Mouse (Mus musculus): ENCODE results near the gene Gm10428. TPM values are rescaled to one million over a fixed set of nuclear protein-coding genes. Genes with fewer than 3 reads are reported as not detected.

Gene Gm10428
- polyA plus RNA-seq (2011; ENCODE audit: insufficient read depth, insufficient read length, low replicate concordance, missing spikeins) = not detected in 2 replicates

DNA sequence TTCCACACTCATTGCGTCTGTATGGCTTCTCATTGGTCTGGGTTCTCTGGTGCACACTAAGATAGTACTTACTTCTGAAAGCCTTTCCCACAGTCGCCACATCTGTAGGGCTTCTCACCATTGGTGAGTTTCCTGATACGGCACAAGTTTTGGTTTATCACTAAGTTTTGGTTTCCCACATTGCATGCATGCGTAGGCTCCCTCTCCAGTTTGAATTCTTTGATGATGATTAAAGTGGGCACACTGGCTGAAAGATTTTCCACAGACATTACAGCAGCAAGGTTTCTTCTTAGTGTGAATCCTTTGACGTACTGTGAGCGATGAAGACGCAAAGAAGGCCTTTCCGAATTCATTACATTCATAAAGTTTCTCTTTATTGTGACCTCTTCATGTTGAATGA lies at the start of gene Gm10428:
Gm10428 (plus strand) TSS at position 321 of the 400 bp plus-strand sequence.
- H3K27ac ChIP-seq (ENCODE audit: control insufficient read depth, insufficient read depth, low read depth, low read length, poor library complexity) = no peak within 1 kb of the TSS
- no peak for TF ChIP-seq POLR2A (IDR thresholded peaks at IDR 0.05; ENCODE audit: borderline replicate concordance, control insufficient read depth, low read depth, low read length)
- TF ChIP-seq CTCF (IDR thresholded peaks at IDR 0.05; ENCODE audit: control insufficient read depth, insufficient read depth, low read length) = no peak
- WGBS = 80% methylated on average over 8 of the region's 8 CpGs
- H3K4me3 ChIP-seq (replicated peaks; ENCODE audit: control insufficient read depth, low read depth, low read length) = no peak within 1 kb of the TSS
- no peaks in the 10 kb centered on the region; the same call in 1 of the 2 replicates for H3K4me1 ChIP-seq (ENCODE audit: control insufficient read depth, insufficient read depth, low read length)

DNA sequence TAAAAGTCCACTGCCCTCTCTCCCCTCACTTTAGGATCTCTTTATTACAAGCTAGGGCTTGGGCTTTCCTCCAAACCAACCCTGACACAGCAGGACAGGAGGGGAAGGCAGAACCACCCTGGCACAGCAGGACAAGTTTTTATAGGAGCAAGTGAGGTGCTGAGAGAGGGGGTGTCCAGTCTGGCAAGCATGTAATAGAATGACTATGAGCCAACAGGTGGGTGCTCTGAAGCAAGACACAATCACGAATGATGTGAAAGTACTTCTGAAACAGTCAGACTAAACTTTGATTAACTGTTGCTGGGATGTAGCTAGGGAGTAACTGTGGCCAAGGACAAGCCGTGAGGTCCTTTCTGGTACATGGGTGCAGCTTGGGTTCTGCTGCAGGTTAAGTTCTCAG lies 46.8 kb upstream of the Gm10428 start:
- Histone ChIP-seq H3K4me1 (ENCODE audit: control insufficient read depth, insufficient read depth, low read length) (no peaks in the 10 kb centered on the region), H3K4me3 (replicated peaks; ENCODE audit: control insufficient read depth, low read depth, low read length) (no peak overlapping the region), H3K27ac (ENCODE audit: control insufficient read depth, insufficient read depth, low read depth, low read length, poor library complexity) (no peak overlapping the region)
- no peak for TF ChIP-seq CTCF (IDR thresholded peaks at IDR 0.05; ENCODE audit: control insufficient read depth, insufficient read depth, low read length)
- TF ChIP-seq POLR2A (IDR thresholded peaks at IDR 0.05; ENCODE audit: borderline replicate concordance, control insufficient read depth, low read depth, low read length) = no peak
- WGBS = 79% methylated on average over 2 of the region's 2 CpGs

DNA sequence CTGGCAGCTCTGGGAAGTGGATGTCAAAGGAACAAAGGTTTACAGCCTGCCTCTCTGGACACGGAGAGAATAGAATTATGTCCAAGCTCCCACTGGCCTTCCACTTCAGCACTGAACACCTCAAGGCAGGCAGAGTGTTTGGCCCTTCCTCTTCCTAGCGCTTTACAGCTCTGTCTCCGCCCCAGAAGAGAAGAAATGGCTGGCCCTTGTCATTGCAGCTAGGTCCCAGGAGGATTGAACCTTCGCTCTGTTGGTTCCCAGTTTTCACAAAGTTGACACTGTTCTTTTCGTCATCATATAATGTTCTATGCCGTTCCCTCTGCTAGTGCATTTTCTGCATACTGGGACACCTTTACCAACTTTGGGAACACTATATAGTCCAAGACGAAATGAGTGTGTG lies 44.6 kb upstream of the Gm10428 start:
- 76% methylated on average over 7 of the region's 7 CpGs for WGBS

DNA sequence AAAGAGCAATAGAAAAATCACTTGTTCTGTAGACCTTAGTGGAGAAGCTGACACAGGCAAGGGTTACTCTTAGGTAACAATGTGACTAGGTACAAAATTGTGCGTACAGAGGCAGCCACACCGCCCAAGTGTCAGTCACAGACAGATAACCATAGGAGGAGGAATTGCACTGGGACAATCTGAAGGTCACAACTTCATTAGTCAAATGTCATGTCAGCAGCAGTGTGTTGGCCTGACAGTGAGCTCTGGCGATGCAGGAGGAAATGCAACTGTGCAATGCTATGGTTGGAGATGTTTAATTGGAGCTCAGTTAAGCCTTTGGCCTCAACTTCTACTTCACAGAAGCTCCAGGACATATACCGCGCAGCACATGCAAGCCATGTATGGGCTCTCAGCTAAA lies 42.2 kb upstream of the Gm10428 start:
- TF ChIP-seq POLR2A (IDR thresholded peaks at IDR 0.05; ENCODE audit: borderline replicate concordance, control insufficient read depth, low read depth, low read length) (no peak), CTCF (IDR thresholded peaks at IDR 0.05; ENCODE audit: control insufficient read depth, insufficient read depth, low read length) (no peak)
- 83% methylated on average over 5 of the region's 5 CpGs for WGBS

More for the DNA sequence above, 44.6 kb upstream of the Gm10428 start:
- Histone ChIP-seq H3K27ac (ENCODE audit: control insufficient read depth, insufficient read depth, low read depth, low read length, poor library complexity) (no peak overlapping the region), H3K4me1 (ENCODE audit: control insufficient read depth, insufficient read depth, low read length) (no peaks in the 10 kb centered on the region), H3K4me3 (replicated peaks; ENCODE audit: control insufficient read depth, low read depth, low read length) (no peak overlapping the region)
- TF ChIP-seq POLR2A (IDR thresholded peaks at IDR 0.05; ENCODE audit: borderline replicate concordance, control insufficient read depth, low read depth, low read length) (no peak), CTCF (IDR thresholded peaks at IDR 0.05; ENCODE audit: control insufficient read depth, insufficient read depth, low read length) (no peak)

DNA sequence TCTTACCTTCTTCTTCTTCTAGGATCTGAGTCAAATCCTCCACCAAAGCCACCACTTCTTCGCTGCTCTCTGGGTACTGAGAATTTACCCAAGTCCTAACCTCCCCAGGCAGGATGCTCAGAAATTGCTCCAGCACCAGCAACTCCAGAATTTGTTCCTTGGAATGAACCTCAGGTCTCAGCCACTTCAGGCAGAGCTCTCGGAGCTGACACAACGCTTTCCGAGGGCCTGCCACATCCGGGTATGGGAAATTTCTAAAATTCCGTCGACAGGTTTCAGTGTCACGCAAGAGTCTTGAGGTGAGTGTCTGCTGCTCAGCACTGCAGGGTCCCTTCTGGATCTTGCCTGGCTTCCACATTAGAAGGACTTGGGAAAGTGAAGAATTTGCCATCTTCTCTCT lies 24.6 kb upstream of the Gm10428 start:
- no peaks in the 10 kb centered on the region for H3K4me1 ChIP-seq (ENCODE audit: control insufficient read depth, insufficient read depth, low read length)
- TF ChIP-seq POLR2A (IDR thresholded peaks at IDR 0.05; ENCODE audit: borderline replicate concordance, control insufficient read depth, low read depth, low read length) (no peak), CTCF (IDR thresholded peaks at IDR 0.05; ENCODE audit: control insufficient read depth, insufficient read depth, low read length) (no peak)
- H3K4me3 ChIP-seq (replicated peaks; ENCODE audit: control insufficient read depth, low read depth, low read length) = no peak overlapping the region
- no peak overlapping the region for H3K27ac ChIP-seq (ENCODE audit: control insufficient read depth, insufficient read depth, low read depth, low read length, poor library complexity)
- 83% methylated on average over 8 of the region's 8 CpGs for WGBS

More for the DNA sequence above, 42.2 kb upstream of the Gm10428 start:
- Histone ChIP-seq H3K4me3 (replicated peaks; ENCODE audit: control insufficient read depth, low read depth, low read length) (no peak overlapping the region), H3K4me1 (ENCODE audit: control insufficient read depth, insufficient read depth, low read length) (no peaks in the 10 kb centered on the region), H3K27ac (ENCODE audit: control insufficient read depth, insufficient read depth, low read depth, low read length, poor library complexity) (no peak overlapping the region)

DNA sequence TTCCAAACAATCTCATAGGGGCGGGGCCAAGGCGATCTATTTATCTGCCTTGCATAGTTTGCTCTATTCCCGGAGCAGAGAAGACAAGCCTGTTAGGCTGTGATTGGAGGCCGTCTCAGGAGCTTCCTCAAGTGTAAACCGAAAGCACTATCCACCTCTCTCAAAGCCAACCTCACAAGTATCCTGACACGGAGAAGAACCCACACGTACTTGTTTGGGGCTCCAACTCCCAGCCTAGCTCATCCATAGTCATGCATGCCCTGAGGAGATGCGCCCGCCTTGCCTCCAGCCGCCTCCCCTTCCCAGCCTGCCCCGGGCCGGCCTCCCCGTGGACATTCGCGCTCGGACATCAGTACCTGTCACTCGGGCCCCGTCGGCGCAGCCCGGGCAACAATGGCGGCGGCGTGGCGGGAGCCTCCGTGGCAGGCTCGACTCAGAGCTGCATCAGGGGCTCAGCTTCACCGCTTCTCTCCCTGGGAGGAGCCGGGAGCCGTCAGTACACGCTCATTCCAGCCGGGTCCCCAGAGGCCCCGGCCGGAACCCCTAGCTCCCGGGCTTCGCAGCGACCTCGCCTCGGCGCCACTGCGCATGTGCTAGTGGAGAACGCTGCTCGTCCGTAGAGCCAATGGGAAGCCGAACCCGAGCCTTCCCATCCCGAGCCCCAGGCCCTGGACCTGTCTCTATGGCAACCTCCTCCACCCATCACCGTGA lies 21.4 kb upstream of the Gm10428 start, which contains the start of gene Zfp287:
Zfp287 (minus strand) TSS at position 595 of the 711 bp plus-strand sequence.
- TF ChIP-seq POLR2A (IDR thresholded peaks at IDR 0.05; ENCODE audit: borderline replicate concordance, control insufficient read depth, low read depth, low read length) = peak; percentile 28; the same call in 1 of the 2 replicates
- no peak for TF ChIP-seq CTCF (IDR thresholded peaks at IDR 0.05; ENCODE audit: control insufficient read depth, insufficient read depth, low read length)
- 0 out of 2 replicates have a peak within 1 kb of the TSS, but pooled peaks have one; percentile 14 for H3K27ac ChIP-seq (ENCODE audit: control insufficient read depth, insufficient read depth, low read depth, low read length, poor library complexity)
- WGBS = 2% methylated on average over 48 of the region's 48 CpGs

DNA sequence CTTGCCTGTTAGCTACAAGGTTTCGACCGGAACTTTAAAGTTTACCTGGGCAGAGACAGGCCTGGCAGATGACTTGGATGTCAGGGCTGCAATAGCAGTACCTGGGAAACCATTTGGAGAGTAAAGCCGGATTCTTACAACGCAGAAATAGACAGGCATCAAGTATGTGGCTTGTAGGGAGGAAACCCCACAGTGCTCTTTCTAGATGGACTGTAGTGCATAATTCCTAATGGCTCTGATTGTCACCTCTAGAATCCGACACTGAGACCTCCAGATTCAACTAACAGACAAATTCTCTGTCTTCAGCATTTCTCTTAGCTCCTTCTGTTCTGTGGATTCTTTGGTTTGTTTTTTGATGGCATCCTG lies 20.9 kb upstream of the Gm10428 start:
- 20% methylated on average over 5 of the region's 5 CpGs for WGBS
- peak overlapping the region; percentile 84 for H3K4me3 ChIP-seq (replicated peaks; ENCODE audit: control insufficient read depth, low read depth, low read length)
- no peak overlapping the region for H3K27ac ChIP-seq (ENCODE audit: control insufficient read depth, insufficient read depth, low read depth, low read length, poor library complexity)

More for the DNA sequence above, 21.4 kb upstream of the Gm10428 start, which contains the start of gene Zfp287:
- peak within 1 kb of the TSS; percentile 84 for H3K4me3 ChIP-seq (replicated peaks; ENCODE audit: control insufficient read depth, low read depth, low read length)
- H3K4me1 ChIP-seq (ENCODE audit: control insufficient read depth, insufficient read depth, low read length) = no peaks in the 10 kb centered on the region

DNA sequence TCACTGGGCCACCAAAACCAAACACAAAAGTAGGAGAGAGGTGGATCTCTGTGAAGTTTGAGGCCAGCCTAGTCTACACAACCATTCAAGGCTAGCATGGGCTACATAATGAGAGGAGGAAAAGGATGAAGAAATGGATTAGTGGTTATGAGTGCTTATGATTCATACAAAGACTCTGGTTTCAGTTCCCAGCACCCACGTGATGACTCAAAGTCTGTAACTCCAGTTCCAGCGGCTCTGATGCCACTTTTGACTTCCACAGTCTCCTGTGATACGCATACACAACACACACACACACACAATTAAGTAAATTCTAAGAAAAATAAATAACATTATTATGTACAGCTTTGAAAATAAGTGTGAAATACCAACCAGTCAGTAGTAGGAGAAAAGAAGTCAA lies 20.2 kb upstream of the Gm10428 start:
- Histone ChIP-seq H3K27ac (ENCODE audit: control insufficient read depth, insufficient read depth, low read depth, low read length, poor library complexity) (no peak overlapping the region), H3K4me1 (ENCODE audit: control insufficient read depth, insufficient read depth, low read length) (no peaks in the 10 kb centered on the region), H3K4me3 (replicated peaks; ENCODE audit: control insufficient read depth, low read depth, low read length) (no peak overlapping the region)
- TF ChIP-seq CTCF (IDR thresholded peaks at IDR 0.05; ENCODE audit: control insufficient read depth, insufficient read depth, low read length) = no peak
- TF ChIP-seq POLR2A (IDR thresholded peaks at IDR 0.05; ENCODE audit: borderline replicate concordance, control insufficient read depth, low read depth, low read length) = no peak
- 68% methylated on average over 3 of the region's 3 CpGs for WGBS

More for the DNA sequence above, 20.9 kb upstream of the Gm10428 start:
- TF ChIP-seq CTCF (IDR thresholded peaks at IDR 0.05; ENCODE audit: control insufficient read depth, insufficient read depth, low read length) (no peak), POLR2A (IDR thresholded peaks at IDR 0.05; ENCODE audit: borderline replicate concordance, control insufficient read depth, low read depth, low read length) (no peak)
- no peaks in the 10 kb centered on the region for H3K4me1 ChIP-seq (ENCODE audit: control insufficient read depth, insufficient read depth, low read length)
